Mouse (Mus musculus) liver, adult 2 months (tissue): Measurements from ENCODE around the gene Irgq. TPM values are rescaled to one million over a fixed set of nuclear protein-coding genes. Genes with fewer than 3 reads are reported as not detected.
A peak's percentile ranks its signal among the peaks of the same experiment; 100 is the strongest.

Experiments
- DNase-seq: peaks from one replicate; pipeline ENCODE4 v3.0.0-alpha.2; 2011; ENCODE audit warnings: low read depth, low spot score; ENCODE audit errors: extremely low read depth
- H3K27ac ChIP-seq: fragments of 200-500 bp; replicated peaks from 2 replicates; pipeline ENCODE4 v1.5.1; 2012; ENCODE audit warnings: low read depth, mild to moderate bottlenecking, control low read depth, inconsistent platforms, low read length; ENCODE audit not compliant: insufficient read depth
- H3K27me3 ChIP-seq: fragments of 200-500 bp; 2 replicates; pipeline ENCODE4 v1.6.1; 2012; ENCODE audit warnings: mild to moderate bottlenecking, moderate library complexity, low read length, inconsistent platforms; ENCODE audit not compliant: control insufficient read depth, insufficient read depth
- H3K36me3 ChIP-seq: fragments of 200-500 bp; 2 replicates; pipeline ENCODE4 v1.6.1; 2012; ENCODE audit warnings: low read length, inconsistent platforms; ENCODE audit not compliant: control insufficient read depth, insufficient read depth
- H3K4me1 ChIP-seq: fragments of 200-500 bp; 2 replicates; pipeline ENCODE4 v1.6.1; 2011; ENCODE audit warnings: low read length; ENCODE audit not compliant: control insufficient read depth, insufficient read depth
- H3K4me3 ChIP-seq: fragments of 200-500 bp; 2 replicates; pipeline ENCODE4 v1.5.1; 2011; ENCODE audit warnings: low read depth, mild to moderate bottlenecking, control low read depth, low read length, moderate library complexity; ENCODE audit not compliant: insufficient read depth
- H3K79me2 ChIP-seq: fragments of 200-500 bp; 2 replicates; pipeline ENCODE4 v1.6.1; 2012; ENCODE audit warnings: inconsistent platforms, mild to moderate bottlenecking, low read length, moderate library complexity; ENCODE audit not compliant: control insufficient read depth, insufficient read depth
- H3K9ac ChIP-seq: fragments of 200-500 bp; 2 replicates; pipeline ENCODE4 v1.6.1; 2012; ENCODE audit warnings: low read depth, mild to moderate bottlenecking, control low read depth, inconsistent platforms, low read length
- CTCF ChIP-seq: fragments of 200-500 bp; IDR thresholded peaks from 2 replicates; pipeline ENCODE4 v1.5.1; 2011; ENCODE audit warnings: low read depth, low read length, control low read depth
- POLR2A ChIP-seq: fragments of 200-500 bp; IDR thresholded peaks from 2 replicates; pipeline ENCODE4 v1.6.1; 2011; ENCODE audit warnings: low read length, control low read depth; ENCODE audit not compliant: insufficient read depth; ENCODE audit errors: extremely low read depth
- WGBS: fragments of 180-500 bp; shearing (Covaris S2); methylation state at CpG from one replicate; pipeline ENCODE4 v1.1.7; 2018; 5-methylcytosine and 5-hydroxymethylcytosine counted together
- polyA plus RNA-seq: library from polyadenylated mRNA; depleted of rRNA; stranded (reverse); fragments of >200 nt; gene quantifications from 2 replicates; pipeline ENCODE4 v1.2.3, GENCODE M21; 2012; rRNA removed
- total RNA-seq: library from RNA; depleted of rRNA; stranded (reverse); fragments of >200 nt; gene quantifications from 2 replicates; pipeline ENCODE4 v1.2.3, GENCODE M21; 2014; rRNA removed

The Irgq gene
- total and polyA plus RNA-seq, 2 experiments = 3.0 to 14.0 TPM

DNA sequence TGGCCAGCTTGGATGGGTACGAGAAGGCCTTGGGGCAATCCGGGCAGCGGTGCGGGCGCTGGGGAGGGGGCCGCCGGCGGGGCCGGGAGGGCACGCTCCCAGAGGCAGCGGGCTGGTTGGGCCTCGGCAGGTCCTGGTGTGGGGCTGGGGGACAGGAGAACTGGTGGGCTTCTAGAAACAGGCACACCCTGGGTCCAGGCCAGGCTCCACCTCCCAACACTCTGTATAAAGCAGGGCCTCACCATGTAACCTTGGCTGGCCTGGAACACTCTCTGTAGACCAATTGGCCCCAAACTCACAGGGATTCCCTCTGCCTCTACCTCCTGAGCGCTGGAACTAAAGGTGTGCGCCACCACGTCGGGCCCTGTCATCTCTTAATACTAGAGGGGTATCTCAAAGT, 55.5 kb downstream of the Irgq start:
- H3K9ac ChIP-seq = no peak overlapping the region
- peaks cover 3% of the 10 kb centered on the region; the same call in 1 of the 2 replicates for H3K27me3 ChIP-seq
- TF ChIP-seq CTCF (no peak), POLR2A (no peak)
- DNase-seq = no peak
- no peaks in the 10 kb centered on the region for H3K79me2 ChIP-seq
- no peaks in the 10 kb centered on the region for H3K36me3 ChIP-seq
- no peak overlapping the region for H3K27ac ChIP-seq
- WGBS = 54% methylated on average over 16 of the region's 16 CpGs
- no peaks in the 10 kb centered on the region; the same call in 1 of the 2 replicates for H3K4me1 ChIP-seq
- H3K4me3 ChIP-seq = no peak overlapping the region

DNA sequence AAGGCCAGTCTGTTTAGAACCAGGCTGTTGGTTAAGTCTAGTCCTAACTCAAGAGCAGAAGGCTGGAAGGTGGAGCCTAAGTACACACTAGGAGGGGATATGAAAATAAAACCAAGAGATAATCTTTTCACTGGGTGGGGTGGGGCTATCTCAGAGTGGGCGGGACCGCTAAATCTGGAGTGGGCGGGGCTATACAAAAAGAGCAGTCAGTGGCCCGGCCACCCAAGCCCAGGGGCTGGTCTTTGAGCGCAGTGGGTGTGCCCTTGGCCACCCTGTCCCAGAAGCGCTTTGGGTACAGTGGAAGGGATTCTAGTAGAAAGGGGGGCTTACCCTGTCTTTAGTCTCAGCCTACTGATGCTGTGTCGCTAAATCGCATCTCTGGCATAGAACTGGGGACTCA, 56.3 kb downstream of the Irgq start:
- 25% methylated on average over 8 of the region's 8 CpGs for WGBS
- TF ChIP-seq CTCF = no peak
- no peak for TF ChIP-seq POLR2A
- H3K27ac ChIP-seq = no peak overlapping the region

DNA sequence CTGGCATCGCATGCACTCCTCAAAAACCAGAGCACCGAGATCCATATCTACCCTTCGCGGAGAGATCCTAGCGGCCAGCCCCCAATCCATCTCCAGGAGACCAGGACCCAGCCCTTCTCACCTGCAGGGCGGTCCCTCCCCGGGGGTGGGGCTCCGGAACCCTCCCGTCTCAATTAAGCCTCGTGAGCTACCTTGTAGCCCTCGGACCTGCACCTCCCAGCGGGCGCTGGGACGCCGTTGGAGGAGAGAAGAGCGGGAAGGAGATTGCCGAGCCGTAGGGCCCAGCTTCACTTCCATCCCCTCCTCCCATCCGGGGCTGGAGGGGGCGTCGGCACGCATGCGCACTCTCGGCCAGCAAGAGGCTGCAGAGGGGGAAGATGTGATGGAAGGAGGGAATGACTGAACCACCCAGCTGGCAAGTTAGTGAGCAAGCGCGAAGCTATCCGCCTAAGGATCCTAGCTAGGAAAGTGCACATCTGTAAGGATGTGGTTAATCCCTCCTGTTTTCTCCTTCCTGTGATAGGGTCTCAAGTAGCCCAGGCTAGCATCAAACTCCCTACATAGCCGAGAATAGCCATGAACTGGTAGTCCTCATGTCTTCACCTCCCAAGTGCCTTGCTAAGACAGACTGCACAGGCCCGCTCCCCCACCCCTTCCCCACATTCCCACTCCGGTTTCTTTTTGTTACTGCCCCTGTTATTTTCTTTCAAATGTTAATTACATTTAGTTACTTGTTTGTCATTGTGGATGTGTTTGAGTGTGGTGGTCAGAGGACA, 57.0 kb downstream of the Irgq start, which contains the start of the genes Ethe1 and Zfp575:
Gene Ethe1, plus strand, starts transcription at position 214 of the 776 bp plus-strand sequence.
Gene Zfp575, minus strand, starts transcription at position 312 of the 776 bp plus-strand sequence.
- Histone ChIP-seq H3K4me3 (peak within 1 kb of the TSS; percentile 32; the same call in 1 of the 2 replicates), H3K27ac (no peak within 1 kb of the TSS), H3K79me2 (no peaks in the 10 kb centered on the region), H3K36me3 (no peaks in the 10 kb centered on the region), H3K4me1 (no peaks in the 10 kb centered on the region; the same call in 1 of the 2 replicates), H3K27me3 (peaks cover 3% of the 10 kb centered on the region; the same call in 1 of the 2 replicates), H3K9ac (peak within 1 kb of the TSS; percentile 21; the same call in 1 of the 2 replicates)
- TF ChIP-seq POLR2A = no peak
- DNase-seq = no peak
- 25% methylated on average over 30 of the region's 30 CpGs for WGBS

More for the DNA sequence above, 56.3 kb downstream of the Irgq start:
- Histone ChIP-seq H3K36me3 (no peaks in the 10 kb centered on the region), H3K4me1 (no peaks in the 10 kb centered on the region; the same call in 1 of the 2 replicates), H3K79me2 (no peaks in the 10 kb centered on the region), H3K4me3 (no peak overlapping the region), H3K27me3 (peaks cover 3% of the 10 kb centered on the region; the same call in 1 of the 2 replicates), H3K9ac (no peak overlapping the region)
- no peak for DNase-seq

Other genes with a start within 250 kb of the Irgq start
- 0.94 and 1.8 TPM in 2 replicates for gene Zfp61, start 229.5 kb upstream of the Irgq start, total RNA-seq
- 0.48 and 0.50 TPM in 2 replicates for gene Zfp61, start 229.5 kb upstream of the Irgq start, polyA plus RNA-seq
- gene Zfp94, start 214.0 kb upstream of the Irgq start, total RNA-seq = 2.4 and 2.8 TPM in 2 replicates
- gene Zfp94, start 214.0 kb upstream of the Irgq start, polyA plus RNA-seq = 2.6 and 3.3 TPM in 2 replicates
- not detected in 2 replicates for gene Tescl, start 196.8 kb upstream of the Irgq start, total RNA-seq
- gene Tescl, start 196.8 kb upstream of the Irgq start, polyA plus RNA-seq = not detected in 2 replicates
- gene Lypd5, start 181.5 kb upstream of the Irgq start, total RNA-seq = not detected in 2 replicates
- not detected in 2 replicates for gene Lypd5, start 181.5 kb upstream of the Irgq start, polyA plus RNA-seq
- gene Kcnn4, start 160.4 kb upstream of the Irgq start, total RNA-seq = 0.20 and 0.83 TPM in 2 replicates
- 0.55 and 0.66 TPM in 2 replicates for gene Kcnn4, start 160.4 kb upstream of the Irgq start, polyA plus RNA-seq
- gene Smg9, start 131.1 kb upstream of the Irgq start, total RNA-seq = 3.7 and 5.0 TPM in 2 replicates
- 11.7 and 17.8 TPM in 2 replicates for gene Smg9, start 131.1 kb upstream of the Irgq start, polyA plus RNA-seq
- gene Irgc1, start 78.4 kb upstream of the Irgq start, total RNA-seq = not detected in 2 replicates
- 0.20 TPM in 1 of 2 replicates, not detected in the other for gene Irgc1, start 78.4 kb upstream of the Irgq start, polyA plus RNA-seq
- 0.18 and 1.1 TPM in 2 replicates for gene Plaur, start 68.2 kb upstream of the Irgq start, total RNA-seq
- 0.22 and 0.97 TPM in 2 replicates for gene Plaur, start 68.2 kb upstream of the Irgq start, polyA plus RNA-seq
- gene Cadm4, start 48.7 kb upstream of the Irgq start, total RNA-seq = 2.1 and 3.5 TPM in 2 replicates
- gene Cadm4, start 48.7 kb upstream of the Irgq start, polyA plus RNA-seq = 5.3 and 6.5 TPM in 2 replicates
- 1.4 TPM in 2 replicates for gene Zfp428, start 23.7 kb upstream of the Irgq start, total RNA-seq
- gene Zfp428, start 23.7 kb upstream of the Irgq start, polyA plus RNA-seq = 2.3 and 3.3 TPM in 2 replicates
- gene AC161166.1, start 18.2 kb upstream of the Irgq start, total RNA-seq = not detected in 2 replicates
- not detected in 2 replicates for gene AC161166.1, start 18.2 kb upstream of the Irgq start, polyA plus RNA-seq
- not detected in 2 replicates for gene Pinlyp, start 15.4 kb downstream of the Irgq start, total RNA-seq
- not detected in 2 replicates for gene Pinlyp, start 15.4 kb downstream of the Irgq start, polyA plus RNA-seq
- gene Xrcc1, start 15.6 kb downstream of the Irgq start, total RNA-seq = 4.8 and 7.4 TPM in 2 replicates
- 12.6 and 17.1 TPM in 2 replicates for gene Xrcc1, start 15.6 kb downstream of the Irgq start, polyA plus RNA-seq
- gene Ethe1, start 56.9 kb downstream of the Irgq start, total RNA-seq = 71.1 and 91.4 TPM in 2 replicates
- gene Ethe1, start 56.9 kb downstream of the Irgq start, polyA plus RNA-seq = 227 and 244 TPM in 2 replicates
- gene Zfp575, start 57.0 kb downstream of the Irgq start, total RNA-seq = not detected in 2 replicates
- 0.02 TPM in 1 of 2 replicates, not detected in the other for gene Zfp575, start 57.0 kb downstream of the Irgq start, polyA plus RNA-seq
- 1.4 and 1.5 TPM in 2 replicates for gene Phldb3, start 80.1 kb downstream of the Irgq start, total RNA-seq
- gene Phldb3, start 80.1 kb downstream of the Irgq start, polyA plus RNA-seq = 3.4 and 3.5 TPM in 2 replicates
- gene Lypd3, start 105.9 kb downstream of the Irgq start, total RNA-seq = not detected in 2 replicates
- not detected in 2 replicates for gene Lypd3, start 105.9 kb downstream of the Irgq start, polyA plus RNA-seq
- gene Tex101, start 146.0 kb downstream of the Irgq start, total RNA-seq = not detected in 2 replicates
- gene Tex101, start 146.0 kb downstream of the Irgq start, polyA plus RNA-seq = not detected in 2 replicates
- not detected in 2 replicates for gene BC049730, start 178.6 kb downstream of the Irgq start, total RNA-seq
- not detected in 2 replicates for gene BC049730, start 178.6 kb downstream of the Irgq start, polyA plus RNA-seq
- not detected in 2 replicates for gene Gm4763, start 196.2 kb downstream of the Irgq start, total RNA-seq
- not detected in 2 replicates for gene Gm4763, start 196.2 kb downstream of the Irgq start, polyA plus RNA-seq
- not detected in 2 replicates for gene Cd177, start 229.6 kb downstream of the Irgq start, total RNA-seq
- 0.06 and 0.09 TPM in 2 replicates for gene Cd177, start 229.6 kb downstream of the Irgq start, polyA plus RNA-seq
- not detected in 2 replicates for gene Ceacam10, start 246.5 kb downstream of the Irgq start, total RNA-seq
- gene Ceacam10, start 246.5 kb downstream of the Irgq start, polyA plus RNA-seq = not detected in 2 replicates